Mouse (Mus musculus): ENCODE data around the gene Chst3. TPM values are rescaled to one million over a fixed set of nuclear protein-coding genes. Genes with fewer than 3 reads are reported as not detected.
"Not testable (repeated sequence)": the region's sequence is repeated elsewhere in the genome, so short reads cannot be mapped to it uniquely, and the experiment has no call there.

The Chst3 gene
- polyA plus RNA-seq, 1 experiment from 2014 or later = 0.46 TPM

GRCm38 (mm10) chr10:60162184-60162972 is 56.7 kb downstream of the Chst3 start:
- H3K27me3 ChIP-seq (ENCODE audit: control insufficient read depth, insufficient read depth, low read length); H3K27ac ChIP-seq (ENCODE audit: low read length); H3K9me3 ChIP-seq (replicated peaks; ENCODE audit: control insufficient read depth, low read length); H3K4me3 ChIP-seq (ENCODE audit: low read length); H3K4me2 ChIP-seq (ENCODE audit: low read depth, low read length); H3K9ac ChIP-seq (ENCODE audit: low read length); H3K36me3 ChIP-seq (ENCODE audit: control insufficient read depth, insufficient read depth); ATAC-seq (replicated peaks; ENCODE audit: extremely low read depth, insufficient read depth, low FRiP score); H3K4me1 ChIP-seq (ENCODE audit: control insufficient read depth, insufficient read depth, low read length): not testable (repeated sequence)
- 80% methylated on average over 8 of the region's 8 CpGs for WGBS

GRCm38 (mm10) chr10:60161397-60161796 is 57.7 kb downstream of the Chst3 start:
- WGBS = 66% methylated on average over 3 of the region's 3 CpGs
- H3K27ac ChIP-seq (ENCODE audit: low read length); H3K4me2 ChIP-seq (ENCODE audit: low read depth, low read length); H3K4me1 ChIP-seq (ENCODE audit: control insufficient read depth, insufficient read depth, low read length); ATAC-seq (replicated peaks; ENCODE audit: extremely low read depth, insufficient read depth, low FRiP score); H3K27me3 ChIP-seq (ENCODE audit: control insufficient read depth, insufficient read depth, low read length); H3K36me3 ChIP-seq (ENCODE audit: control insufficient read depth, insufficient read depth); H3K9ac ChIP-seq (ENCODE audit: low read length); H3K4me3 ChIP-seq (ENCODE audit: low read length); H3K9me3 ChIP-seq (replicated peaks; ENCODE audit: control insufficient read depth, low read length): not testable (repeated sequence)

DNA sequence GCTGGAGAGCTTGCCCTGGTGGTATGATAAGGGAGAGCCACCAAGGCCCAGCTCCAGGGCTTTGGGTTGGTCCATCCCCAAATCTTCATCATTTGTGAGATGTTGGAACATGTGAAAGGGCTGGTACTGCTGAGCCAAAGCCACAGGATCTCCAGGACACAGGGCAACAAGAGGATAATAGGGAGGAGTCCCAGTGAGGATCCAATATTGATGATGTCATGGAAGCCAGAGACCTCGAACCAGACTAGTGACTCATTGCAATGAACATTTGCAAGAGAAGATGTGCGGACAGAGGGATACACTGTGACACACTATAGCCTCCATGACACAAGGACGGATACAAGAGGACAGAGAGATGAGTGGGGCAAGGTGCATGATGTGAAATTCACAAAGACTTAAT is 60.9 kb downstream of the Chst3 start:
- Histone ChIP-seq H3K4me1 (ENCODE audit: control insufficient read depth, insufficient read depth, low read length) (no peaks in the 10 kb centered on the region), H3K27ac (ENCODE audit: low read length) (no peak overlapping the region), H3K9ac (ENCODE audit: low read length) (no peak overlapping the region), H3K4me3 (ENCODE audit: low read length) (no peak overlapping the region), H3K4me2 (ENCODE audit: low read depth, low read length) (no peak overlapping the region), H3K36me3 (ENCODE audit: control insufficient read depth, insufficient read depth) (no peaks in the 10 kb centered on the region), H3K9me3 (replicated peaks; ENCODE audit: control insufficient read depth, low read length) (no peaks in the 10 kb centered on the region), H3K27me3 (ENCODE audit: control insufficient read depth, insufficient read depth, low read length) (no peaks in the 10 kb centered on the region; the same call in 1 of the 2 replicates)
- no peak for ATAC-seq (replicated peaks; ENCODE audit: extremely low read depth, insufficient read depth, low FRiP score)
- WGBS = 75% methylated on average over 3 of the region's 3 CpGs

DNA sequence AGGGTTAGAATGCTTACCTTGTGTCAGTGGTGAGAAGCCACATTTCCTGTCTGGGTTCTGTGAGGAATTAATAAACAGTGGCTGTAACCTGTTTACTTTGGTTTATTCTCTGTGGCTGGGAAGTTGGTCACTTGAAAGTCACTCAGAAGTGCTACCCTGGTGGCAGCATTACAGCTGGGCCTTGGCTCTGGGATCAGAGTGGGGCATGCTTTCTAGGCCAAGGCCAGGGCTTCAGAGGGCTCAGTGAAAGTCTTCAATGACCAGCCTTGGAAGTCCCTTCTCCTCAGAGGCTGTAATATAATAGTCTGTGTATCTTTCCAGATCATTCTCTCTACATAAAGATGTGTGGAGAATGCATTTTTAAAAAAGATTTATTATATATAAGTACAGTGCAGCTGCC is 63.0 kb downstream of the Chst3 start:
- no peaks in the 10 kb centered on the region for H3K4me1 ChIP-seq (ENCODE audit: control insufficient read depth, insufficient read depth, low read length)
- no peaks in the 10 kb centered on the region; the same call in 1 of the 2 replicates for H3K27me3 ChIP-seq (ENCODE audit: control insufficient read depth, insufficient read depth, low read length)
- no peak overlapping the region for H3K9ac ChIP-seq (ENCODE audit: low read length)
- no peak overlapping the region for H3K27ac ChIP-seq (ENCODE audit: low read length)
- no peak overlapping the region for H3K4me2 ChIP-seq (ENCODE audit: low read depth, low read length)
- no peaks in the 10 kb centered on the region for H3K9me3 ChIP-seq (replicated peaks; ENCODE audit: control insufficient read depth, low read length)
- no peak for ATAC-seq (replicated peaks; ENCODE audit: extremely low read depth, insufficient read depth, low FRiP score)
- H3K36me3 ChIP-seq (ENCODE audit: control insufficient read depth, insufficient read depth) = no peaks in the 10 kb centered on the region
- H3K4me3 ChIP-seq (ENCODE audit: low read length) = no peak overlapping the region

GRCm38 (mm10) chr10:60151107-60151663 is 67.9 kb downstream of the Chst3 start:
- H3K9me3 ChIP-seq (replicated peaks; ENCODE audit: control insufficient read depth, low read length) = no peaks in the 10 kb centered on the region
- peaks cover 2% of the 10 kb centered on the region; the same call in 1 of the 2 replicates for H3K27me3 ChIP-seq (ENCODE audit: control insufficient read depth, insufficient read depth, low read length)
- ATAC-seq (replicated peaks; ENCODE audit: extremely low read depth, insufficient read depth, low FRiP score) = no peak
- H3K36me3 ChIP-seq (ENCODE audit: control insufficient read depth, insufficient read depth) = no peaks in the 10 kb centered on the region
- 52% methylated on average over 6 of the region's 6 CpGs for WGBS
- no peak overlapping the region for H3K9ac ChIP-seq (ENCODE audit: low read length)
- H3K27ac ChIP-seq (ENCODE audit: low read length) = no peak overlapping the region
- no peak overlapping the region for H3K4me2 ChIP-seq (ENCODE audit: low read depth, low read length)
- no peak overlapping the region for H3K4me3 ChIP-seq (ENCODE audit: low read length)
- H3K4me1 ChIP-seq (ENCODE audit: control insufficient read depth, insufficient read depth, low read length) = no peaks in the 10 kb centered on the region

DNA sequence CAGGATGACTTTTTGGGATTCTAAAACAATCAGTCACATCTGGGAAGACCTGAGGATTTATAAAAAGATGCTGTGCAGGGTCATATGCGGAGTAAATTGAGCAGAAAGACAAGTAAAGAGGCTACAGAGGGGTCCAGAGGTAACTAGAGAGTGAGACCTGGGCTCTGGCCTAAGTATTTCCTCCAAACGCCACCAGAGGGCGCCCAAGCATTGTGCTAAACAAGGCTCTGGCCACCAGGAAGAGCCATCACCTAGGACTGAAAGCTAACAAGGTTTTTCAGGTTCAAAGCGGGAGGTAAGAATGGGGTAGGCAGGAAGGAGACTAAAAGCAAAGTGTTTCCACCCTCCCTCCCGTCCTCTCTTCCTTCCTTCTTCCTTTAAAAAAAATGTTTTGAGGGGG is 71.0 kb downstream of the Chst3 start:
- Histone ChIP-seq H3K4me3 (ENCODE audit: low read length) (no peak overlapping the region), H3K4me2 (ENCODE audit: low read depth, low read length) (no peak overlapping the region), H3K27me3 (ENCODE audit: control insufficient read depth, insufficient read depth, low read length) (peaks cover 2% of the 10 kb centered on the region; the same call in 1 of the 2 replicates), H3K9ac (ENCODE audit: low read length) (no peak overlapping the region), H3K36me3 (ENCODE audit: control insufficient read depth, insufficient read depth) (no peaks in the 10 kb centered on the region), H3K4me1 (ENCODE audit: control insufficient read depth, insufficient read depth, low read length) (no peaks in the 10 kb centered on the region), H3K27ac (ENCODE audit: low read length) (no peak overlapping the region), H3K9me3 (replicated peaks; ENCODE audit: control insufficient read depth, low read length) (no peaks in the 10 kb centered on the region)
- no peak; the same call in 1 of the 2 replicates for ATAC-seq (replicated peaks; ENCODE audit: extremely low read depth, insufficient read depth, low FRiP score)
- WGBS = 1% methylated on average over 5 of the region's 5 CpGs

DNA sequence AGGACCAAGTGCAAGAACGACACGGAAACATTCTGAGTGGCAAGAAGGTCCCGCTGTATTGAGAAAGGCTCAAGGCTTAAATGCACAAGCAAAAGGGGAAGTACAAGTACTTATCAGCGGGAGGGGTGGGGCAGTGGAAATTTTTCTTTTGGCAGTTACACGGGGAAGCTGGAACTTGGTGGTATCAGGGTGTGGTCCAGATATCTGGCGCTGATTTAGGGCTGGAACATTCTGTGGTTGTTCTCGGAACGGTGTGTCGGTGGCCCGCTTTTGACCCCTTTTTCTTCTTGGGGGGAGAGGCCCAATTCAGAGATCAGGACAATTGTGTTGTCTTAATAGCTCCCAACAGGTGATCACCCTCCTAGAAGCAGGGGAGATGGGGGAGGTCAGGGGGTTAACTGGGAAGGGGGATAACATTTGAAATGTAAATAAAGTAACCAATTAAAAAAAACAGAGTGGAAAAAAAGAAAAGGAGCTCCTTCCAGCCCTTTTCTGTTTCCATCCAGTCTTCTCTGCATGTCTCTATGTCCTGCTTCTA is 71.5 kb downstream of the Chst3 start:
- H3K9ac ChIP-seq (ENCODE audit: low read length); H3K9me3 ChIP-seq (replicated peaks; ENCODE audit: control insufficient read depth, low read length); H3K27ac ChIP-seq (ENCODE audit: low read length); H3K4me1 ChIP-seq (ENCODE audit: control insufficient read depth, insufficient read depth, low read length); H3K4me2 ChIP-seq (ENCODE audit: low read depth, low read length); H3K27me3 ChIP-seq (ENCODE audit: control insufficient read depth, insufficient read depth, low read length); H3K4me3 ChIP-seq (ENCODE audit: low read length); ATAC-seq (replicated peaks; ENCODE audit: extremely low read depth, insufficient read depth, low FRiP score); H3K36me3 ChIP-seq (ENCODE audit: control insufficient read depth, insufficient read depth): not testable (repeated sequence)
- WGBS = 57% methylated on average over 10 of the region's 10 CpGs

- no peaks in the 10 kb centered on the region for H3K4me1 ChIP-seq (ENCODE audit: control insufficient read depth, insufficient read depth, low read length)
- no peak overlapping the region for H3K27ac ChIP-seq (ENCODE audit: low read length)
- peaks cover under 1% of the 10 kb centered on the region; the same call in 1 of the 2 replicates for H3K27me3 ChIP-seq (ENCODE audit: control insufficient read depth, insufficient read depth, low read length)
- H3K9ac ChIP-seq (ENCODE audit: low read length) = no peak overlapping the region
- H3K36me3 ChIP-seq (ENCODE audit: control insufficient read depth, insufficient read depth) = no peaks in the 10 kb centered on the region
- H3K4me3 ChIP-seq (ENCODE audit: low read length) = no peak overlapping the region
- H3K4me2 ChIP-seq (ENCODE audit: low read depth, low read length) = no peak overlapping the region
- ATAC-seq (replicated peaks; ENCODE audit: extremely low read depth, insufficient read depth, low FRiP score) = no peak
- 90% methylated on average over 3 of the region's 3 CpGs for WGBS
- peaks cover 2% of the 10 kb centered on the region; the same call in 1 of the 2 replicates for H3K9me3 ChIP-seq (replicated peaks; ENCODE audit: control insufficient read depth, low read length)
Measured at GRCm38 (mm10) chr10:60141656-60142160, 77.4 kb downstream of the Chst3 start.

DNA sequence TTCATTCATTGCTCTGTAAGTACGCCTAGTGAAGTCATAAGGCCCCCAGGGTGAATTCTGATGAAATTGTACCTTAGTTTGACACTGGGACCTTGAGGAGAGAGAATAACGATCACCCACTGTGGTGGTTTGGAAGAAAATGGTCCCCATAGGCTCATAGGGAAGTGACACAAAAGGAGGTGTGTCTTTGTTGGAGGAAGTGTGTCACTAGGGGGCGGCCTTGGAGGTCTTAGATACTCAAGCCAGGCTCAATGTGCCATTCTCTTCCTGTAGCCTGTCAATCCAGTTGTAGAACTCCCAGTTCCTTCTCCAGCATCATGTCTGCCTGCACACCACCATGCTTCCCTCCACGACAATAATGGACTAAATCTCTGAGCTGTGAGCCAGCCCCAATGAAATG is 78.3 kb downstream of the Chst3 start:
- WGBS = 84% methylated on average over 4 of the region's 4 CpGs

More for the DNA sequence above, 78.3 kb downstream of the Chst3 start:
- no peak overlapping the region for H3K4me3 ChIP-seq (ENCODE audit: low read length)
- H3K27me3 ChIP-seq (ENCODE audit: control insufficient read depth, insufficient read depth, low read length) = no peaks in the 10 kb centered on the region
- no peak overlapping the region for H3K27ac ChIP-seq (ENCODE audit: low read length)
- ATAC-seq (replicated peaks; ENCODE audit: extremely low read depth, insufficient read depth, low FRiP score) = no peak
- H3K4me1 ChIP-seq (ENCODE audit: control insufficient read depth, insufficient read depth, low read length) = no peaks in the 10 kb centered on the region
- no peak overlapping the region for H3K4me2 ChIP-seq (ENCODE audit: low read depth, low read length)
- H3K9me3 ChIP-seq (replicated peaks; ENCODE audit: control insufficient read depth, low read length) = peaks cover 2% of the 10 kb centered on the region; the same call in 1 of the 2 replicates
- H3K36me3 ChIP-seq (ENCODE audit: control insufficient read depth, insufficient read depth) = no peaks in the 10 kb centered on the region
- no peak overlapping the region for H3K9ac ChIP-seq (ENCODE audit: low read length)

Measured in heart, embryonic 16.5 days (tissue).